Mouse (Mus musculus): ENCODE data around the gene Prr13. TPM values are rescaled to one million over a fixed set of nuclear protein-coding genes. Genes with fewer than 3 reads are reported as not detected.

The Prr13 gene
- polyA plus RNA-seq, 1 experiment = 271 TPM

- 58% methylated on average over 5 of the region's 5 CpGs for WGBS
- TF ChIP-seq POLR2A (IDR thresholded peaks at IDR 0.05; ENCODE audit: borderline replicate concordance, extremely low read depth, low read depth, low read length) = no peak
- no peaks in the 10 kb centered on the region; the same call in none of the 2 replicates for H3K4me1 ChIP-seq (ENCODE audit: control insufficient read depth, insufficient read depth, low read length)
- H3K4me3 ChIP-seq (replicated peaks; ENCODE audit: extremely low read depth, low read depth, low read length) = no peak overlapping the region
- no peak for DNase-seq
Measured at GRCm38 (mm10) chr15:102458050-102458736, 635 bp upstream of the Prr13 start.

DNA sequence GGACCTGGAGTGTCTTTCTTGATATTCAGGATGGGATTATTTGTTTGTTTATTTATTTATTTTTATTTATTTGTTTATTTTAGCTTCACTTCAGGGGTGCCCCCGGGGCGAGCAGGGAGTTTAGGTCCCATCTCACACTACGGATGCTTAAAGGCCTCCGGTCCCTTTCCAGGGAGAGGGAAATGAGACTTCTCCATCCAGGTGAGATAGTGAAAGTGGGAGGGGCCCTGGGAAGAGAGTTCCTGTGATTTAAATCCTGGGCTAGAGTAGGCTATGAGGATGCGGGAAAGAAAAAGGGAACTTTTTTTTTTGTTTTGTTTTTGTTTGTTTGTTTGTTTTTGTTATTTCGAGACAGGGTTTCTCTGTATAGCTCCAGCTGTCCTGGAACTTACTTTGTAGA lies 553 bp downstream of the Prr13 start:
- Histone ChIP-seq H3K4me1 (ENCODE audit: control insufficient read depth, insufficient read depth, low read length) (no peaks in the 10 kb centered on the region; the same call in none of the 2 replicates), H3K4me3 (replicated peaks; ENCODE audit: extremely low read depth, low read depth, low read length) (peak overlapping the region; percentile 87)
- 28% methylated on average over 6 of the region's 6 CpGs for WGBS
- no peak for TF ChIP-seq CTCF (IDR thresholded peaks at IDR 0.05; ENCODE audit: insufficient read depth, low read length)
- no peak for TF ChIP-seq POLR2A (IDR thresholded peaks at IDR 0.05; ENCODE audit: borderline replicate concordance, extremely low read depth, low read depth, low read length)
- DNase-seq = no peak

GRCm38 (mm10) chr15:102459847-102460246 lies 1.0 kb downstream of the Prr13 start:
- 31% methylated on average over 5 of the region's 5 CpGs for whole genome bisulfite sequencing
- Histone ChIP-seq H3K4me1 (ENCODE audit: control insufficient read depth, insufficient read depth, low read length) (no peaks in the 10 kb centered on the region; the same call in none of the 2 replicates), H3K4me3 (replicated peaks; ENCODE audit: extremely low read depth, low read depth, low read length) (peak overlapping the region; percentile 24)
- no peak for TF ChIP-seq CTCF (IDR thresholded peaks at IDR 0.05; ENCODE audit: insufficient read depth, low read length)
- no peak for TF ChIP-seq POLR2A (IDR thresholded peaks at IDR 0.05; ENCODE audit: borderline replicate concordance, extremely low read depth, low read depth, low read length)
- DNase-seq = no peak

DNA sequence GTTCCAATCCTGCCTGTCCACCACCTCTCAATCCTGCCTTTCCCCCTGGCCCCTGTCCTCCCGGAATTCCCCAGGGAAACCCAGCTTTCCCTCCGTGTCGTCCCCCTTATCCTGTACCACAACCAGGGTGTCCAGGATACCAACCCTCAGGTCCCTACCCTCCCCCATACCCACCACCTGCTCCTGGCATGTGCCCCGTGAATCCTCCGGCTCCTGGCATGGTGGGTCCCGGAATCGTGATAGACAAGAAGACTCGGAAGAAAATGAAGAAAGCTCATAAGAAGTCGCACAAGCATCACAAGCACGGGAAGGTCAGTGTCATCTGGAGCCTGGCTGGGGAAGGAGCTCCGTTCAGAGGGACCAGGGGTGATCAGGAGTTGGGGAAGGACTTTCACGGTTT lies 1.6 kb downstream of the Prr13 start:
- no peaks in the 10 kb centered on the region; the same call in none of the 2 replicates for H3K4me1 ChIP-seq (ENCODE audit: control insufficient read depth, insufficient read depth, low read length)
- peak overlapping the region; percentile 28 for H3K4me3 ChIP-seq (replicated peaks; ENCODE audit: extremely low read depth, low read depth, low read length)
- DNase-seq = no peak
- WGBS = 67% methylated on average over 12 of the region's 12 CpGs
- TF ChIP-seq POLR2A (IDR thresholded peaks at IDR 0.05; ENCODE audit: borderline replicate concordance, extremely low read depth, low read depth, low read length) = no peak
- no peak for TF ChIP-seq CTCF (IDR thresholded peaks at IDR 0.05; ENCODE audit: insufficient read depth, low read length)

DNA sequence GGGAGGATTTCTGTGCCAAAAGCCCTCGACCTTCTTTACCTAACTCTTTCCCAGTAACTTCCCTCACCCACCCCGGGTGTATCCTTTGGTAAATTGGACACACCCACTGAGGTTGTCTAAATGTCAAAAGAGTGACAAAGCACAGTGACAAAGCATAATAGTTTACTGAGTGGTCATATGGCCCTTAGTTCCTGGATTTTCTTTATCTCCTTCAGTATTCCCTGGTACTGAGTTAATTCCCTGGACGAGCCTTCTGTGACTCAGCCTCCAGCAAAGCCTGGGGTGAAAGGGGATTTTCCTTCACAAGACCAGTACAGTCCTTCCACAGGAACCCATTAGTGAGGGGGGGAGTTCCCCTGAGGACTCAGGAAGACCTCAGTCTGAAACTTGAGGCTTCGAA lies 2.1 kb downstream of the Prr13 start:
- TF ChIP-seq CTCF (IDR thresholded peaks at IDR 0.05; ENCODE audit: insufficient read depth, low read length) (no peak), POLR2A (IDR thresholded peaks at IDR 0.05; ENCODE audit: borderline replicate concordance, extremely low read depth, low read depth, low read length) (no peak)
- WGBS = 38% methylated on average over 4 of the region's 4 CpGs
- no peak for DNase-seq
- no peaks in the 10 kb centered on the region; the same call in none of the 2 replicates for H3K4me1 ChIP-seq (ENCODE audit: control insufficient read depth, insufficient read depth, low read length)
- no peak overlapping the region for H3K4me3 ChIP-seq (replicated peaks; ENCODE audit: extremely low read depth, low read depth, low read length)

GRCm38 (mm10) chr15:102461430-102462075 lies 2.7 kb downstream of the Prr13 start:
- no peak for TF ChIP-seq CTCF (IDR thresholded peaks at IDR 0.05; ENCODE audit: insufficient read depth, low read length)
- no peak for TF ChIP-seq POLR2A (IDR thresholded peaks at IDR 0.05; ENCODE audit: borderline replicate concordance, extremely low read depth, low read depth, low read length)
- 74% methylated on average over 9 of the region's 9 CpGs for WGBS
- H3K4me3 ChIP-seq (replicated peaks; ENCODE audit: extremely low read depth, low read depth, low read length) = no peak overlapping the region
- H3K4me1 ChIP-seq (ENCODE audit: control insufficient read depth, insufficient read depth, low read length) = no peaks in the 10 kb centered on the region; the same call in none of the 2 replicates
- DNase-seq = no peak

DNA sequence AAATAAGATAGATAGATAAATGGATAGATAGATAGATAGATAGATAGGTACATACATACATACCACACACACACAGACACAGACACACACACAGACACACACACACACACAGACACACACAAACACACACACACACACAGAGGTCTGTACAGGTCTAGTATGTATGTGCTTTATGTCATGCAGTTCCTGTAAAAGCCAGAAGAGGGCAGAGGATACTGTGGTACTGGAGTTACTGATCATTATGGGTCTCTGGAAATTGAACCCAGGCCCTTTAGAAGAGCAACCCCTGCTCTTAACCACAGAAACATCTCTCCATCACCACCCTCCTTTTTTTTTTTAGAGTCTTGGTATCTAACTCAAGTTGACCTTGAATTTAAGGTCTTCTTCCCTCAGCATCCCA lies 4.8 kb downstream of the Prr13 start:
- DNase-seq = no peak
- TF ChIP-seq POLR2A (IDR thresholded peaks at IDR 0.05; ENCODE audit: borderline replicate concordance, extremely low read depth, low read depth, low read length) = no peak
- no peak for TF ChIP-seq CTCF (IDR thresholded peaks at IDR 0.05; ENCODE audit: insufficient read depth, low read length)
- H3K4me1 ChIP-seq (ENCODE audit: control insufficient read depth, insufficient read depth, low read length) = no peaks in the 10 kb centered on the region; the same call in none of the 2 replicates
- no peak overlapping the region for H3K4me3 ChIP-seq (replicated peaks; ENCODE audit: extremely low read depth, low read depth, low read length)

DNA sequence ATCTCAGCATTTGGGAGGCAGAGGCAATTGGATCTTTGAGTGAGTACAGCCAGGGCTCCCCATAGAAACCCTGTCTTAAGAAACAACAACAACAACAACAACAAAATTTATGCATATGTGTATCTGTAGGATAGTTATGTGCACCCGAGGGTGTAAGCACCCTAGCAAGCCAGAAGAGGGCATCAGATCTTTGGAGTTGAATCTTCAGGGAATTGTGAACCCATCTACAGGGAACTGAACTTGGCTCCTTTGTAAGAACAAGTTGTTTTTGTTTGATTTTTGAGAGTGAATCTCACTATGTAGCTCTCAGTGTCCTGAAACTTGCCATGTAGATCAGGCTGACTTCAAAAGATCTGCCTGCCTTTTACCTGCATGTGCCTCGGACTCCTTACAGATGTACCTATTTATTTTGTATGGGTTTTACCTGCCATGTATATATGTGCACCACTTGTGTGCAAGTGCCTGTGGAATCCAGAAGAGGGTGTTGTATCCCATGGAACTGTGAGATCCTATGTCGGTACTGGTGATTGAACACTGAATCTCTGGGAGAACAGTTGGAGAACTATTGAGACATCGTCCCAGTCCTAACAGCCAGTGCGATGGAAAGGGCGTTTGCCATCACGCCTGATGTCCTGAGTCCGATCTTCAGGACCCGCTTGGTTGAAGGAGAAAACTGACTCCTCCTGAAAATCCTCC lies 10.0 kb downstream of the Prr13 start:
- H3K4me3 ChIP-seq (replicated peaks; ENCODE audit: extremely low read depth, low read depth, low read length) = no peak overlapping the region
- peaks cover 10% of the 10 kb centered on the region for H3K4me1 ChIP-seq (ENCODE audit: control insufficient read depth, insufficient read depth, low read length)
- TF ChIP-seq CTCF (IDR thresholded peaks at IDR 0.05; ENCODE audit: insufficient read depth, low read length) (no peak), POLR2A (IDR thresholded peaks at IDR 0.05; ENCODE audit: borderline replicate concordance, extremely low read depth, low read depth, low read length) (no peak)
- WGBS = 94% methylated on average over 9 of the region's 9 CpGs
- DNase-seq = no peak

GRCm38 (mm10) chr15:102470183-102470604 lies 11.4 kb downstream of the Prr13 start, which contains the start of gene Pcbp2:
TSS of gene Pcbp2 (plus strand) at chr15:102470539.
- Histone ChIP-seq H3K4me1 (ENCODE audit: control insufficient read depth, insufficient read depth, low read length) (peaks cover 10% of the 10 kb centered on the region), H3K4me3 (replicated peaks; ENCODE audit: extremely low read depth, low read depth, low read length) (peak within 1 kb of the TSS; percentile 80)
- DNase-seq = peak; percentile 92
- under 1% methylated on average over 33 of the region's 40 CpGs for WGBS
- TF ChIP-seq POLR2A (IDR thresholded peaks at IDR 0.05; ENCODE audit: borderline replicate concordance, extremely low read depth, low read depth, low read length) (no peak), CTCF (IDR thresholded peaks at IDR 0.05; ENCODE audit: insufficient read depth, low read length) (peak; percentile 75)

Data from lung, adult 2 months (tissue).